Mouse (Mus musculus) cerebellum, adult 9-11 months (tissue): ENCODE data around the gene Hist1h2ao.
"Not testable (repeated sequence)": the region's sequence is repeated elsewhere in the genome, so short reads cannot be mapped to it uniquely, and the experiment has no call there.

ENCODE experiments used
- DNase-seq: peaks from one replicate; pipeline ENCODE4 v3.0.0; 2022

Hist1h2ao gene

DNA sequence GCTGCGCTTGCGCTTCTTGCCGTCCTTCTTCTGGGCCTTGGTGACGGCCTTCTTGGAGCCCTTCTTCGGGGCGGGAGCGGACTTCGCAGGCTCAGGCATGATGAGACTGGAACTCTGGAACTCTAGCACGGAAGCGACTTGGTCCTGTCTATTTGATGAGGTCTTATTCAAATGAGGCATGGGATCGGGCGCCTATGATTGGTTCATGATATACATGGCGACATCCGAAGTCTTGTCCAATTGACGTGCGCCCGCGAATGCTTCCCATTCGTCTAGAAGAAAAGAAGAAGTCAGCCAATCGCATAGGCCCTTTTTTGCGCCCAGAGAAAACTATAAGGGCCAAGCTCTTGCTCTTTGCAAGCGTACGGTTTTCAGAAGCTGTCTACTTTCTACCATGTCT is at the start of gene Hist1h2ao, which contains the start of gene Hist1h2bq:
Gene Hist1h2ao (plus strand): TSS at position 393 of the 400 bp plus-strand sequence.
Gene Hist1h2bq (minus strand): TSS at position 125 of the 400 bp plus-strand sequence.
- not testable (repeated sequence) for DNase-seq

DNA sequence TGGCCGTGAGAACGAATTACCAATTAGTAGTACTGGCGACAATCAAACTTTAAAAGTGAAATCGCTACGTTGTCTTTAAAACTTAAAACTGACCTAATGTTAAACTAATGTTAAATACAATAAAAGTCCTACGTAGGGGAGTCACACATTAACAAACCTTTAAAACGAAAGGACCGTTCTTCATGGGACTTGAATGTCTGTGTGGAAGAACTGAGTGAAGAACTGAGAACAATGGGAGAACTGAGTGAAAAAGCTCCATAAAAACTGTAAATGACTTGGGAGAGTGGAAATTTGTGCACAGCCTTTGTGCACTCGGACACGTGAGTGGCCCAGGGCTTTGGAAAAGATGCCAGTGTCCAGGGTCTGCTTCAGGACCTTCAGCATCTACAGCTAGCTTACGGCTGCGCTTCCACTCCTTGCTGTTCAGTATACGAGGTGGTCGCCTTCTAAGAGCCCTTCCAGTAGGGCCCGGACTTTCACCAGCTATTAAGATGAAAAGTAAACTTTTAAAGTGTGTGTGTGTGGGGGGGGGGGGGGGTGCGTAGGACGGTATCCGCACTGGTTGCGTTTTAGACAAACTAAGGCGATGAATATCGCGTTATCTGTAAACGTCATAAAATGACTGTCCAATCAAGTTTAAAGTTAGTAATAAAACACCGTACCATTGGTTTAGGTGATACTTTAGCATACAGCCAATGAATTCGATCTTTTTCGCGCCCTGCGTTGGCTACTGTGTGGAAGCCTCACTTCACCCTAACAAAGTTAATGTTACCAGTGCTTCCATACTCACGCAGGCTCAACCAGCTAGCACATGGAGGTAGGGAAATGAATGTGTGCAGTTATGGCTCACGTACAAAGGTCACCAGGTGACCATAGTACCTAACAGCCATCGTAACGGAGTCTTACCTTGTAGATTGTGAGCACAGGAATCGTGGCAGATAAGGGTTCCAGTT is 31.2 kb upstream of the Hist1h2ao start:
- peak; percentile 77 for DNase-seq

GRCm38 (mm10) chr13:21779767-21780731 is 30.2 kb upstream of the Hist1h2ao start, which contains the start of gene Hist1h1b:
Gene Hist1h1b, minus strand, starts transcription at chr13:21780625.
- DNase-seq, result peak; percentile 79

GRCm38 (mm10) chr13:21781021-21781555 is 29.2 kb upstream of the Hist1h2ao start:
- DNase-seq, result no peak

GRCm38 (mm10) chr13:21781639-21782038 is 28.6 kb upstream of the Hist1h2ao start:
- DNase-seq, result no peak

DNA sequence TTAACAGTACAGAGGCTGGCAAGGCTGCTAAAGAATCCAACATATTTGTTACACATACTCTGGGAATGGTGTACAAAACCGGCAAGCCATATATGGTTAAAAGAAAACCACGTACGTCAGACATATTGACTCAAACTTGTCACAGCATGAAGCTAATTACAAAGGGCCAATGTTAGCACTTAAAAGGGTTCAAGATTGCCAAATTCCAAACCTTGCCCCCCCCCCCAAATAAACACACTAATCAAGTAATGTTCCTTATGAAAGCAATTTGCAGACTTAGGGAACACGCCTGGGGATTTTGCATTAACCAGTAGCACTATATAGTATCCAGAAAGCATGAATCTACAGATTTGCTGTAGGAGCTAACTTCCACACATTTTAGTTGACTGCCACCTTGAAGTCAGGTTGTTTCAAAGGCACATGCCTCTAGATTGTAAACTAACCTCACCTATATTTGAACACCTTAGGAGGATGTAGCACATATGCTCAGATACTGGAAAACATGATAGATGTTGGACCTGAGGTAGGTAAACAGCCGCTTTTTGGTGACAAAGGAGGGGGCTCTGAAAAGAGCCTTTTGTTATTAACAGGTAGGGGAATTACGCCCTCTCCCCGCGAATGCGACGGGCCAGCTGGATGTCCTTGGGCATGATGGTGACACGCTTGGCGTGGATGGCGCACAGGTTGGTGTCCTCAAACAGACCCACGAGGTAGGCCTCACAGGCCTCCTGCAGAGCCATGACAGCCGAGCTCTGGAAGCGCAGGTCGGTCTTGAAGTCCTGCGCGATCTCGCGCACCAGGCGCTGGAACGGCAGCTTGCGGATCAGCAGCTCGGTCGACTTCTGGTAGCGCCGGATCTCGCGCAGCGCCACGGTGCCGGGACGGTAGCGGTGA is 27.7 kb upstream of the Hist1h2ao start:
- DNase-seq, result peak; percentile 57

GRCm38 (mm10) chr13:21783255-21783617 is 27.0 kb upstream of the Hist1h2ao start, which contains the start of gene Hist1h3i:
Gene Hist1h3i, minus strand, starts transcription at chr13:21783370.
- peak; percentile 75 for DNase-seq

- DNase-seq, result peak; percentile 34
These were observed 26.5 kb upstream of the Hist1h2ao start for GRCm38 (mm10) chr13:21783734-21784161.

DNA sequence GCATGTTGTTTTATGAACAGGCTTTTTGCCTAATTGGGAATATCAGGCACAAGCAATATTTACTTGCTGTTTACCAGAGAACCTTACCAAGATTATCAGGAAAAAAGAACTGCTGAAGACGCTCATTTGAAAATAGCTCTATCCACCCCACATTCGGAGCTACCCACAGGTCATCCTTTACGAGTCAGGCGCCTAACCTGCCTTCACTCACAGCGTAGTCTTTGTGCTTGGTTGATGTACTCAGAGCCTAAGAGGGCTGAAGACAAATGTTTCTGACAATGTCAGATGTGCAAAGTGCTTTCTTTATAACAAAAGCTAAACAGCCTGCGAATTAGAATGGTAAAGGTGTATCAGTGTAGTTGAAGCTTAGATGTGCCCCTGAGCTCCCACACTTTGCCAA is 26.0 kb upstream of the Hist1h2ao start:
- DNase-seq, result no peak

DNA sequence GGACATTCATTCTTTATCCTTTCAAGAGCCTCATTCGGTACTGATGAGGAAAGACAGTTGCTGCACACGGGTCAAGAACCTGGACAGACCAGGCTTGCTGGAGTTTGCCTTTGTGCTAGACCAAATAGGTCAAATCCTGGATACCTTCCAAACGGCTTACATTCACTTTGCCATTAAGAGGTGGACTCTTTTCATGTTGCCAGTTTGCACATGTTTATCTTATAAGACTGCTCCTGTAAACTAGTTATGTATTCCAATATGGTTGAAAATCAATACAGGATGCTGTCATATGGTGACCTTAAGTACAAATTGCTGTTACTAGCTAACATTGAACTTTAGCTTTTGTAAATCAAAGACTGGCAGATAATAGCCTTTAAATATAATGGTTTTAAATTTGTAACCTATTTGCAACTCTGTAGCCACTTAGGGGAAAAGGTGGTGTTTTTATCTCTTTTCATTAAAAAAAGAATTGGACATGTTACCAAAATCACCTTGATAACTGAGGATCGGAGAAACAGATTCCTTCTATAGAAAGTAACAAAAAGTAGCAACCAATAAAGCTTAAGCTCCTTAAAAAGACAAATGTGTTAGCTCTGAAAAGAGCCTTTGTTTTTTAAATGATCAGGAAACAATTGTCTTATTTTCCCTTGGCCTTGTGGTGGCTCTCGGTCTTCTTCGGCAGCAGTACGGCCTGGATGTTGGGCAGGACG is 23.9 kb upstream of the Hist1h2ao start:
- DNase-seq, result no peak

DNA sequence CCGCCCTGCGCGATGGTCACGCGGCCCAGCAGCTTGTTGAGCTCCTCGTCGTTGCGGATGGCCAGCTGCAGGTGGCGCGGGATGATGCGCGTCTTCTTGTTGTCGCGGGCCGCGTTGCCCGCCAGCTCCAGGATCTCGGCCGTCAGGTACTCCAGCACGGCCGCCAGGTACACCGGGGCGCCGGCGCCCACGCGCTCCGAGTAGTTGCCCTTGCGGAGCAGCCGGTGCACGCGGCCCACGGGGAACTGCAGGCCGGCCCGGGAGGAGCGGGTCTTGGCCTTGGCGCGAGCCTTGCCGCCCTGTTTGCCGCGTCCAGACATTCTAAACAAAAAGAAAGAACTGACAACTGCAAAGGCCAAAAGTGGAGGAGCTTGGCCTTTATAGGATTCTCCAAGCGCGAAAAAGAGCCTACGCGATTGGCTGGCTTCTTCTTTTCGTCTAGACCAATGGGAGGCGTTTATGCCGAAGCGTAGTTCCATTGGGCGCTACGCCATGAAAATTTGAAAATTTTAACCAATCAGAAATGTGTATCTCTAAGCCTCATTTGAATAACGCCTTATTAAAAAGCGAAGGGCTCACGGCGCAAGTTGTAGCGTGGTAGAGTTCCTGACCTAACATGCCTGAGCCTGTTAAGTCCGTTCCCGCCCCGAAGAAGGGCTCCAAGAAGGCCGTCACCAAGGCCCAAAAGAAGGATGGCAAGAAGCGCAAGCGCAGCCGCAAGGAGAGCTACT is 23.2 kb upstream of the Hist1h2ao start, which contains the start of the genes Hist1h2an and Hist1h2bp:
Gene Hist1h2an (minus strand): TSS at position 320 of the 731 bp plus-strand sequence.
Gene Hist1h2bp (plus strand): TSS at position 563 of the 731 bp plus-strand sequence.
- DNase-seq, result peak; percentile 95

DNA sequence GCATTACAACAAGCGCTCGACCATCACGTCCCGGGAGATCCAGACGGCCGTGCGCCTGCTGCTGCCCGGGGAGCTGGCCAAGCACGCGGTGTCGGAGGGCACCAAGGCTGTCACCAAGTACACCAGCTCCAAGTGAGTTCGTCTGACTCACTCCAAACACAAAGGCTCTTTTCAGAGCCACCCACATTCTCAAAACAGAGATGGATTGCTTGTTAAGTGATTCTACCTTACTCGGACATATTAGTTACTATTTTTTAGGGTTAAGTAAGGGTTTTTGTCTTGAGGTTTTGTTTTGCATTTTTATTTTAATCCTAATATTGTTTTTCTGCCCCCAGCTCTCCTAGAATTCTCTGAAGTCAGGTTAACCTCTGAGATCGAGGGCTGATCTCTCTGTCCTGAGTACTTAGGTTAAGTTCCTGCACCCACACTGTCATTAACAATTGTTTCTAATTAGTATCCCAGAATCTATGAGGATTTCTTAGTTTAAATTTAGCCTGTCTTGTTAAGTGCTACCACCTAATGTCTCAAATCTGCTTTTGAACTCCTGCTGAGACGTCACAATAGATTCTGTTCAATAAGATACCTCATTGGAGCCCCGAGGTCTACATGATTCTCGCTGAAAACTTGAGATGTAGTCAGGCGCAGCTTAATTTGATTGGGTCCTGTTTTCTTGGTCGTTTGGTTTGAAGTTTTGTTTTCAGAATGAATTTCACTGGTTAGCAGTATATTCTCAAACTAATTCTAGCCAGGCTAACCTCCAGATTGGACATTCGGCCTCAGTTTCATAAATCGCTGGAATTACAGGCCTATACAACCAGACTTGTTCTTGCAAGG is 22.3 kb upstream of the Hist1h2ao start:
- DNase-seq, result no peak

GRCm38 (mm10) chr13:21789925-21790324 is 20.3 kb upstream of the Hist1h2ao start:
- no peak for DNase-seq

GRCm38 (mm10) chr13:21790601-21791283 is 19.5 kb upstream of the Hist1h2ao start:
- DNase-seq, result no peak

- no peak for DNase-seq
These were observed 14.7 kb upstream of the Hist1h2ao start for GRCm38 (mm10) chr13:21795584-21795983.

DNA sequence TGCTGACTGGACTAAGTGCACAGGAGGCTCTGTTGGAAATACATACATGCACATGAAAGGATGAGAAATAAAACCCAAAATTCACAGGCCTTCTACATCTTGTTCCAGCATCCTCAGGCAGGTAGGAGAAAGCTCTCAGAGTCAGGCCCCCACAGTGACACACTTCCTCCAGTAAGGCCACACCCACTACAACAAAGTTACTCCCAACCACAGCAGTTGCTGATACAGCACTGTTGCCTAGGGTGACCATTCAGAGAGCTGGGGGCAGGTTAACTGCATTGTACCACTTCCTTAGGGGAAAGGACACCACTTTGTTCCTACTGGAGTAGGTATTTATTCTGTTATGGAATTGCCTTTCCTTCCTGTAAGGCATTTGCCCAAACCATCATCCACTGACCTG is 13.1 kb upstream of the Hist1h2ao start:
- not testable (repeated sequence) for DNase-seq

- not testable (repeated sequence) for DNase-seq
These were observed 7.2 kb upstream of the Hist1h2ao start for GRCm38 (mm10) chr13:21803058-21803457.

DNA sequence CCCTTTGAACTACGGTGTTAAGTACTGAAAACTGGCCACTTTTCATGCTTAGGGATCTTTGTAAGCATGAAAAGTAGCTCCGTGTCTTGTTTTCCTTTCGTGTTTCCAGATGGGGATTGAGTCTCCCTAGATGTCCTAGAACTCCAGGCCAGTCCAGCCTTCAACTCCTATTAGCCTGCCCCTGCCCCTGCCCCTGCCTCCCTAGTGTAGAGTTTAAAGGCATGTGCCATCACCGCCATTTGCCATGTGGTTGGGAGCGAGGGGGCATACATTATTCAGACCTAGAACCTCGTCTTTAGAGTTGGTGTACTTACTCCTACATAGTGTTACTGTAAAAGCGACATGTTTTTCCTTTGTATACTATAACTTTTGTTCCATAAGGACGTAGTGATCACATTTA is 809 bp downstream of the Hist1h2ao start:
- not testable (repeated sequence) for DNase-seq
